Mouse (Mus musculus) erythroid progenitor cell, adult 5-6 weeks (primary cell): ENCODE measurements around the gene Asic2. TPM values are rescaled to one million over a fixed set of nuclear protein-coding genes. Genes with fewer than 3 reads are reported as not detected.

ENCODE experiments used
- ATAC-seq: replicated peaks from 2 replicates; pipeline ENCODE4 v1.8.0; 2016; ENCODE audit warnings: moderate number of reproducible peaks, mild to moderate bottlenecking, moderate TSS enrichment, inconsistent platforms; ENCODE audit not compliant: poor library complexity, low FRiP score, severe bottlenecking
- total RNA-seq, 2 experiments: library from RNA; stranded (forward) in 1 of 2; stranded (reverse) in 1 of 2; fragments of 150-400 nt in 1 of 2; fragments of 186-747, 209-891 nt in 1 of 2; gene quantifications; 2 replicates each; pipeline versions ENCODE4 v1.2.3 to v1.2.4; 2015 to 2017; ENCODE audit warnings: low replicate concordance in 2 of 2

Asic2 gene
- total RNA-seq, 2 experiments from 2014 or later: 0.76 TPM; not detected in 1

DNA sequence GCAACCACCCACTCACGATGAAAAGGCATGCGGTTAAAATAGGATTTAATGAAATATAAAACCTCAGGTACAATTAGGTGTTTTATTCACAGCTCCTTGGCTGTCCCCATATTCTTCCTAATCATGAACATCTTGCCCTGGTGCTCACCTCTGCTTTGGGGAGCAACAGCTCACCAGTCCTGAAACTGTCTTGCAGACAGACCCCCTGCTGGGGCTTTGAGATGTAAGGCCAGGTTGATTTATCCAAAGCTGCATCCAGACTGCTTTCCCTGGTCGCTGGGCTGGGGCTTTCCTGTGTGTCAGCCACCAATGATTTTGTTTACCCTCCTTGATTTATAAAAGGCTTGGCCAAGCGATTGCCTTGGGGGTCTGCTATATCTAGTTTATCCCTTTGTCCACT lies 805.2 kb downstream of the Asic2 start:
- no peak for ATAC-seq

- ATAC-seq: no peak
Observed at GRCm38 (mm10) chr11:81153841-81154240, 814.4 kb downstream of the Asic2 start.

DNA sequence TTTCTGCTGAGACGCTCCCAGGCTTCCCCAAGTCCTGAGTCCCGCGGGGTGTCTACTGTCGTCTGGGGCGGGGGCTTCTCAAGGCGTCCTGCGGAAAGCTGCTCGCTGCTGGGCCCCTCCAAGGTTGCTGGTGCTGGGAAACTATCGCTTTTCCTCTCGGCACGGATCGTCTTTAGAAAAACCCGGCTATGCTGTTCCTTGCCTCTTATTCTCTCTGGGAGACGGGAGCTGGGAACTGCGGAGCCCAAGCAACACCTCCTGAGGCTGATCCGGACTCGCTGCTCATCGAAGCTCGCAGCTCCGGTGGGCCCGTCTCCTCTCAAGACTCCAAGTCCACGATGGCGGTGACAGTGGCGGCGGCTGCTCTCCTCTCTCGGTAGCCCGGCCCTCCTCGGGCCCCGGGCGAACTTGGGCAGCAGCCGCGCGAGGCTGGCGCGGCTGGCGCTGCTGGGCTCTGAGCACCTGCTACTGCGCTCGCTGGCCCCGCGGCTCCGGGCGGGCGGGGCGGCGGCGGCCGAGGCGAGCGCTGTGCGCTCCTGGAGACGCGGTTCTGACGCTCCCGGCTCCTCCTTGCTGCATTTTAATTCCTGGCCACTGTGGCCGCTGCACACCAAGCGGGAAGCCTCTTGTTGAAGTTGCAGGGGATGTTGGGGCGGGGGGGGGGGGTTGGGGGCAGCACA lies 815.0 kb downstream of the Asic2 start:
- no peak for ATAC-seq

- ATAC-seq: no peak
Observed at GRCm38 (mm10) chr11:81152460-81153160, 815.6 kb downstream of the Asic2 start.

DNA sequence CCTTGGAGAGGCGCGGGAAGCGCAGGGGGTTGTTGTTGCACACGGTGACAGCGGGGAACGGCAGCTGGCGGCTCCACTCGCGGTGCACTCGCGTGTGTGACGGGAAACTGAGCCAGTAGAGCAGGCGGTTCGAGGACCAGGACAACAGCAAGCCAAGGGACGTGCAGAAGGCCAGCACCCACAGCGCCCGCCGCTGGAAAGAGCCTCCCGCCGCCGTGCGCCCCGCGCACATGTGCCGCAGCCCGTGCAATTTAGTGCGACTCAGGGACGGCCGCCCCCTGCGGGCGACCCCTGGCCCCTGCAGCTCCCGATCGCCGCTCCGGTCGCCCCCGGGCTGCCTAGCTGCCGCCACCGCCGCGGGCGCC lies 816.3 kb downstream of the Asic2 start:
- no peak for ATAC-seq

DNA sequence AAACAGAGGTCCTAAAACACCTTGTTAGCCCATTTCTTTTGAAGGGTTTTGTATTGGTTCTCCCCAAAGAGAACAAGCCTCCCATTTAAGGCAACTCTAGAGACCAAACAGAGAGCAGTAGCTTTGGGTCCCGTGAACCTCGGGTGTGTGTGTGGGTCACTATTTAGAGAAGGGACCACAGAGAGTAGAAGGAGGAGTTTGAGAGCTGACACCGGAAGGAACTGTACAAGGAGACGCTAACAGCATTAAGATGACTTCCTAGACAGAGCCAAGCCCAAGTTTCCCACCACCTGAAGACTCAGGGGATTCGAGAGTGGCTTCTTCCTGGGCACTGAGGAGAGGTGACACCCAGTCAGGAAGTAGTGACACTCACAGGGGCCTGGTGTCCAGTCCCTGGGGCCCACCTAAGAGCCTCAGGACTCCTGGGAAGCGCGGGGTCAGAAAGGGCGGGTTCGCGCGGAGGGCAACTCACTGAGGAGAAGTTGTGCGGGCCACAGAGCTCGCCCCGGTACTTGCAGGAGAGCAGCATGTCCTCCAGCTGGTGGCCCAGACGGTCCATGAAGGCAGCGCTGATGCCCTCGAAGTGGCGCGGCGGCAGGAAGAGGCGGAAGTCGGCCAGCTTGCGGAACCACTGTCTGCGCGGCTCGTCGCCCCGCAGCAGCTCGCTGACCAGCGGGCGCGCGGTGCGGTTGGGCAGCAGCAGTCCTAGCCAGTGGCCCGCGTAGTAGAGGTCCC lies 816.8 kb downstream of the Asic2 start:
- ATAC-seq: no peak

DNA sequence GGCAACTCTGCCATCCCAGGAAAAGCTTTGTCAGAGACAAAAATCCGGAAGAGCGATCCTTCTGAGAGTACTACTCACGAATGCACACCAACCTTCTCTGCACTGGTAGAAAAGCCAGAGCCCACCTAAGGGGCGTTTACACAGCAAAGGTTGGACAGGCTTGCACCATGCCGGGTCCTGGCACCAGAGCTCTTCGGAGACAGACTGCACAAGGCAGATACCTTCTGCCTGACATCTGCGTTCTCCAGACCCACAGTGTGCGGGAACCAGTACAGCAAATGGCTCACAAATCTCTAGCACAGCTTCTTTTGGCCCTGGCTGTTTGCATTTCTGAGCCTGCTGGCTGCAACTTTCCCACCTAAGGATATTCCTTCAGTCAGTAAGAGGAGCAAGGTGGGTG lies 817.6 kb downstream of the Asic2 start:
- no peak for ATAC-seq

- ATAC-seq: no peak
Observed at GRCm38 (mm10) chr11:81148423-81148822, 819.8 kb downstream of the Asic2 start.

DNA sequence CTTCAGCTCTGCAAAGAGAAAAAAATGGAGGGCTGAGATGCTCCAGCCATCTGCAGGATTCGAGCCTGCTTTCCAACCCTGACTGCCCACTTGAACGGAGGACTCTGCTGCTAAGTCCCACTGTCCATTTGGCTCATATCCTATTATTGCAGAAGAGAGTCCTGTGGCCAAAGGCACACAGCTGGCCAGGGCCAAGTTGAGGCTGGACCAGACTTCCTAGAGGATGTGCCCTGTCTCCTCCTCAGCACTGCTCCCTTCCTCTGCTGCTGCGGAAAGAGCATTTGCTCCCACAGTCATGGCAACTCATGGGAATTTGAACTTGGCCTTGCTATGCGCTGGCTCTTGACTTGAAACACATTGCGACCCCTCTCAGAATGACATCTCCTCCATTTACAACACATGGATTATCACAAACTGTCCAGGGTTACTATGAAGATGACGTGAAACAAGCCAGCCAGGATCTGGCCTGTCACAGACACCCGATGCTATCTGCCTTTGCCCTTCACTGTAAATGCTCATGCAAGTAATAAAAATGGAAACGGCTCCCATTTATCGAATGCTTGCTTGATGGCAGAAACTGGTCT lies 821.6 kb downstream of the Asic2 start:
- ATAC-seq: no peak

GRCm38 (mm10) chr11:81135141-81135540 lies 833.1 kb downstream of the Asic2 start:
- no peak for ATAC-seq

- no peak for ATAC-seq
Observed at GRCm38 (mm10) chr11:81133950-81134349, 834.3 kb downstream of the Asic2 start.

GRCm38 (mm10) chr11:81132669-81133068 lies 835.6 kb downstream of the Asic2 start:
- no peak for ATAC-seq

DNA sequence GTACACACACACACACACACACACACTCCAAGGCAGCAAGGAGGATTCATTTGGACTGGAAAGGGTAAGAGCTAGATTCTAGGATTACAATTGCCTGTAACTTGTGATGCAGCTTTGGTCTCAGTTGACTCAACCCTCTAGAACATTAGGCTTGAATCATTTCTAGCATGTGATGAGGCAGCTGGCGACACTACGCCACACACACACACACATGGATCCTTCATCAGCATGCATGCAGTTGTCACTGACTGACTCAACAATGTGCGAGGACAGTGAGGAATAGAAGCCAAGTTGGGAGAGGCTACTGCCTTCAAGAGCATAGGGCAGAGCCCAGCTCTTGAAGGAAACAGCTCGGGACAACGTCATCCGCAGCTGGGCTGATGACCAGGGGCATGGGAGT lies 843.9 kb downstream of the Asic2 start:
- ATAC-seq: no peak

DNA sequence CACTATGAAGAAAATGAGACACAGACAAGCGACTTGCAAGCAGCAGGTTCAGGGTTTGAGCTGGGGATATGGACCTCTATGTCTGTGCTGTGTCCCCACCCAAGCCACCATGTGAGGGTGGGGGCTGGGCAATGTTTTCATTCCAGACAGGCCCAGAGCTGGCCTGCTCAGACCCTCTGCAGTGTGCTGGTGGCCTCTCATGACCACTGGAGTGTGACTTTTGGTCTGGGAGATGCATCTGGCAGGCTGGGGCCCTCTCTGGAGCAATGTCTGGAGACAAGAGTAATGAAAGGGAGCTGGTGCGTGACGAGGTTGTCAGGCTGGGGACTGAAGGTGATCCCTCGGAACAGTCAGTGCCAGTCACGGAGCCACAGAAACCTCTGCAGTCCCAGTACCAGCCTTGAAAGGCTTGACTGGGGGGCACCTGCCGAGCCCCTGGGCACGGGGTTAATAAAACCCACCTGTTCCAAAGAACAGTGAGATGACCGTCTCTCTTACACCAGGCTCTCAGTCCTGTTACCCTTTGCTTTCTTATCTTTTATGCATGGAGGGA lies 848.2 kb downstream of the Asic2 start:
- ATAC-seq: no peak

- no peak for ATAC-seq
Observed at GRCm38 (mm10) chr11:81118055-81118454, 850.2 kb downstream of the Asic2 start.

DNA sequence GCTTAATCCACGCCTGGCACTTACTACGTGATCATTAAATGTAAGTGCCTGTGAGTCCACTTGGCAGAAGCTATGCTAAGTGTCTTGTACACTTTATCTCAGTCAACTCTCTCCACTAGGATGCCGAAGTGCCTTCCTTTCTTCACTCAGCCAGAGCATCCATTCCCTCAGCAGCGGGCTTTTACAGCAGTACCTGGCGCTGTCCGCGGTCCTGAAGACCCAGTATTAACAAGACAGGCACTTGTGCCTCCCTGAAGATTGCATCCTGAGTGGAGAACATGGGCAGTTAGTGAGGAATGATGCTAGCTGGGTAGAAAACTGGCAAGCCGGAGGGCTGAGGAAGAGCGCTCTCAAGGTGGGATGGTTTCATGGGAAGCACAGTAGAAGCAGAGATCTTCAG lies 852.6 kb downstream of the Asic2 start:
- ATAC-seq: no peak

DNA sequence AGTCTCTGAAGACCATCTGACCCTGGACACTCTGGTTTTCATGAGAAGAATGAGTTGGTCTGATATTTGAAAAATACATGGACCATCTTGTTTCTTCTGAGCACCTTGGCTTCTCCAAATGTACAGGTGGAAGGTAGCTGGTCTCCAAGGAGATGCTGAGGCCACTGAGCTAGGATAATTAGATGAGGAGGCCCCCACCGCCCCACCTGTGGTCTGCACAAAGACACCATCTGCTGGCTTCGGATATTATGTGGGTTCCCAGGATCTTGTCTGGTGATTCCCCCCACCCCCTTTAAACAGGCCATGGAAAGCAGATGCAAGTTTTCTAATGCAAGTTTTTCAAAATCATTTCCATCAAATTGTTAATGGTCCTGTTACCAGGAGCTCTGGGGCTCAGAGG lies 856.6 kb downstream of the Asic2 start:
- ATAC-seq: no peak

GRCm38 (mm10) chr11:81110049-81110448 lies 858.2 kb downstream of the Asic2 start:
- ATAC-seq: no peak

DNA sequence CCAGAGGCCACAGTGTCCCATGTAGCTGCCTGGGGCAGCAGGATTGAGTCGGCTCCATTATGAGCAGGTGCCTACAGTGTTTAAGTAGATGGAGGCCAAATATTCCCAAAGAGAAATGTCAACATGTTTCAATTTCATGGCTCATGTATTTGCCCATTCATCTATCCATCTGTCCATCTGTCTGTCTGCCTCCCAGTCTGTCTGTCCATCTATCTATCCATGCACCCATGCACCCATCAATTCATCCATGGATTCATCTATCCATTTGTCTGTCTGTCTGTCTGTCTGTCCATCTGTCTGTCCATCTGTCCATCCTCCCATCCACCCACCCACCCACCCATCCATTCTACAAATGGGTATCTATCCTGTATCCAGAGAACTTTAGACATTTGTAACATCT lies 861.3 kb downstream of the Asic2 start:
- no peak for ATAC-seq

- no peak for ATAC-seq
Observed at GRCm38 (mm10) chr11:81100829-81101228, 867.4 kb downstream of the Asic2 start.
